Mouse (Mus musculus) bone marrow, adult 2 months (tissue): ENCODE data around the gene Hax1. TPM values are rescaled to one million over a fixed set of nuclear protein-coding genes. Genes with fewer than 3 reads are reported as not detected.

Source experiments
- H3K27ac ChIP-seq: fragments of 200-500 bp; 2 replicates; pipeline ENCODE4 v1.5.1; 2012; ENCODE audit warnings: low read depth, mild to moderate bottlenecking, control low read depth, inconsistent platforms, low read length; ENCODE audit not compliant: control insufficient read depth, poor library complexity, insufficient read depth
- H3K4me1 ChIP-seq: fragments of 200-500 bp; 2 replicates; pipeline ENCODE4 v1.6.1; 2011; ENCODE audit warnings: low read length; ENCODE audit not compliant: control insufficient read depth, insufficient read depth
- H3K4me3 ChIP-seq: fragments of 200-500 bp; replicated peaks from 2 replicates; pipeline ENCODE3; 2011; ENCODE audit warnings: mild to moderate bottlenecking, low read depth, low read length, control low read depth; ENCODE audit not compliant: control insufficient read depth
- CTCF ChIP-seq: fragments of 200-500 bp; IDR thresholded peaks from 2 replicates; pipeline ENCODE4 v1.5.1; 2011; ENCODE audit warnings: low read length, control low read depth; ENCODE audit not compliant: control insufficient read depth, insufficient read depth
- POLR2A ChIP-seq: fragments of 200-500 bp; IDR thresholded peaks from 2 replicates; pipeline ENCODE4 v1.6.1; 2011; ENCODE audit warnings: low read depth, mild to moderate bottlenecking, control low read depth, low read length, borderline replicate concordance; ENCODE audit not compliant: control insufficient read depth
- WGBS: fragments of 180-500 bp; shearing (Covaris S2); methylation state at CpG from one replicate; pipeline ENCODE4 v1.1.7; 2018; 5-methylcytosine and 5-hydroxymethylcytosine counted together
- polyA plus RNA-seq: library from polyadenylated mRNA; stranded (reverse); fragments of >200 nt; gene quantifications from 2 replicates; pipeline ENCODE4 v1.2.4, GENCODE M21; 2011; ENCODE audit warnings: low replicate concordance; ENCODE audit not compliant: missing spikeins, insufficient read depth, insufficient read length

The Hax1 gene
- polyA plus RNA-seq, 1 experiment = 70.1 TPM

DNA sequence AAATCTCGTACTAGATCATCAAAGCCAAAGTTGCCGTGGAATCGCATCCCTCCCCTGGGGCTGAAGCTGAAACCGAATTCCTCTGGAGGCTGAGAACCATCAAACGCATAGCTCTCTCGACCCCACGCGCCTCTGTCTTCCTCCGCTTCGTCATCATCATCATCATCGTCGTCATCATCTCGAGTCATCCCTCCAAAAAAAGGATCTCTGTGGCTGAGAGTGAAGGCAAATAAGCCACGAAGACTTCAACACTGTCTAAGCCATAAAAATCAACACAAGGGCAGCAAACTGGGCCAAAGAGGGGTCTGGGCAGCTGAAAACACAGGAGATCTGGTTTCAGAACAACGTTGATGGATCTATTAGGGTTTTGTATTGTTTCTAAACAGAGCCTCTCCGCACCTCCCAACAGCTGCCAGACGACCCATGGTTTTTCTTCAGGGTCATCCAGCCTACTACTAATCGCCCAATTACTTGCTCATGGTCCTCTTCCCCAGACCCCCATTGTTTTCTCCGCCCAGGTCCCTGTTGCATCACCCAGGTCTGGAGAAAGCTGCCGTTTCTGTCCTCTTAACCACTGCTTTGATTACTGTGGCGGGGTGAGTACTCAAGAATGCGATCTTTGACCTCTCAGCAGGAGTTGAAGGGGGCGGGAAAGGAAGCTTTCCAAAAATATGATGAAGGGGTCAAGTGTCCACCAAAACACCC lies 637 bp downstream of the Hax1 start:
- H3K4me1 ChIP-seq = no peaks in the 10 kb centered on the region
- WGBS = 18% methylated on average over 23 of the region's 23 CpGs
- peak overlapping the region; percentile 71 for H3K4me3 ChIP-seq
- H3K27ac ChIP-seq = no peak overlapping the region
- TF ChIP-seq POLR2A = no peak
- TF ChIP-seq CTCF = no peak

DNA sequence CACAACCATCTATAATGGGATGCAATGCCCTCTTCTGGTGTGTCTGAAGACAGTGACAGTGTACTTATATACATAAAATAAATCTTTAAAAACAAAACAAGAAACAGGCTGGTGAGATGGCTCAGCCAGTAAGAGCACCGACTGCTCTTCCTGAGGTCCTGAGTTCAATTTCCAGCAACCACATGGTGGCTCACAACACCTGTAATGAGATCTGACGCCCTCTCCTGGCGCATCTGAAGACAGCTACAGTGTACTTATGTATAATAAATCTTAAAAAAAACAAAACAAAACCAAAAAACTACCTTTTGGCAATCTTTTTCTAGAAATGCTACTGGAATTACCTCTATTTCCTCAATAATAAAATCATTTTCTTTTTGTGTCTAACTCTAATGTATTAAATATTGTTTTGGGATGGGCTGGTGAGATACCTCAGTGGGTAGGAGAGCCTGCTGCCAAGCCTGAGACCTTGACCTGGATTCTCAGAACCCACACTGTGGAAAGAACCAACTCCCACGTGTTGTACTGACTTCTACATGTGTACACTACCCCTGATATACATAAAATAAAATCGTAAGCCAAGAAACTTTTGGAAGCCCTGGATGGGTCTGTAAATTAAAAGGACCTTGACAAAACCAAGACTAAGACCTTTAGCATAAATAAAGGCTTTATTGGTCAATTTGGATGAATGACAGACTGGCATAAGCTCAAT lies 3.6 kb downstream of the Hax1 start:
- 84% methylated on average over 5 of the region's 5 CpGs for WGBS
- Histone ChIP-seq H3K4me3 (no peak overlapping the region), H3K4me1 (no peaks in the 10 kb centered on the region), H3K27ac (no peak overlapping the region)
- TF ChIP-seq POLR2A = no peak

- WGBS = 24% methylated on average over 4 of the region's 4 CpGs
- H3K4me3 ChIP-seq = no peak overlapping the region
- TF ChIP-seq CTCF = no peak
- TF ChIP-seq POLR2A = no peak
- H3K27ac ChIP-seq = no peak overlapping the region
- H3K4me1 ChIP-seq = no peaks in the 10 kb centered on the region; the same call in 1 of the 2 replicates
These were observed 10.8 kb downstream of the Hax1 start for GRCm38 (mm10) chr3:89987822-89988221.

DNA sequence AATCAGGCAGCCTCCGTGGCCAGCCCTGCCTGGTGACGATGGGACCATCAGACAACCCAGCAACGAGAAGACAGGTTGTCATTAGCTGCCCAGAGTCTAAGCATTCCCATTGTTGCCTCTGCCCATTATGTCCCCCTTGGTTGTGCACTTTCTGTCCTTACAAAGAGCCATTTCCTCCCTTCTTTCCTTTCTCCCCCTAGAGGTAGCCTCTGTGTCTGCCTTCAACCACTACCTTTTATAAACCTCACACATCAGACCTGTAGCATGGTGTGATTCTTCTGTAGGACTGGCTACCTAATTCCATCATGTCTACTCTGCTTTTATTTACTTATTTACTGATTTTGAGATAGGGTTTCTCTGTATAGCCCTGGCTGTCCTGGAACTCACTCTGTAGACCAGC lies 11.4 kb downstream of the Hax1 start:
- WGBS = 60% methylated on average over 3 of the region's 3 CpGs
- Histone ChIP-seq H3K4me3 (no peak overlapping the region), H3K4me1 (no peaks in the 10 kb centered on the region; the same call in 1 of the 2 replicates), H3K27ac (no peak overlapping the region)
- TF ChIP-seq CTCF (no peak), POLR2A (no peak)

DNA sequence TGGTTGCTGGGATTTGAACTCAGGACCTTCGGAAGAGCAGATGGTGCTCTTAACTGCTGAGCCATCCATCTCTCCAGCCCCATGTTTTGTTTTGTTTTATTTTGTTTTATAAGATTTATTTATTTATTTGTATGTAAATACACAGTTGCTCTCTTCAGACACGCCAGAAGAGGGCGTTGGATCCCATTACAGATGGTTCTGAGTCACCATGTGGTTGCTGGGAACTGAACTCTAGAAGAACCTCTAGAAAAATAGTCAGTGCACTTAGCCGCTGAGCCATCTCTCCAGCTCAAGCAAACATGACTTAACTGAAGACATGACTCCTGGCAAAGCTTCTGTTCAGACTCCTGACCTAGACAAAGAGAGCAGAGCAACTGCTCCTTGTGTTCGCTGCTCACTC lies 16.2 kb downstream of the Hax1 start:
- H3K27ac ChIP-seq = no peak overlapping the region
- H3K4me3 ChIP-seq = no peak overlapping the region
- 74% methylated on average over 5 of the region's 5 CpGs for WGBS
- H3K4me1 ChIP-seq = no peaks in the 10 kb centered on the region; the same call in 1 of the 2 replicates
- TF ChIP-seq POLR2A (no peak), CTCF (no peak)

DNA sequence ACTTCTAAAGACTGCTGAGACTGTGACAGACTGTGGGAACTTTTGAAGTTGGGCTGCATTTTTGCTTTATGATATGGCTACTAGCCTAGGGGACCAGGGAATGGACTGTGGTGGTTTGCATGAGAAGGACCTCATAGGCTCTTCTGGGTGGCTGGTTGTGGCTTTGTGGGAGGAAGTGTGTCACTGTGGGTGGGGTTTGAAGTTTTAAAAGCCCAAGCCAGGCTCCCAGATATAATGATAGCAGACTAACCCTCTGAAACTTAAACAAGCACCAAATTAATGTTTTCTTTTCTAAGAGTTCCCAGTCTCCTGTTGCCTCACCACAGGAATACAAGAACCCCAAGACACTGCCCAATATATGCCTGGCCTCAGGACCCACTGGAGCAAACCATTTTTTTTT lies 21.7 kb downstream of the Hax1 start:
- no peaks in the 10 kb centered on the region for H3K4me1 ChIP-seq
- H3K4me3 ChIP-seq = no peak overlapping the region
- no peak overlapping the region for H3K27ac ChIP-seq
- no peak for TF ChIP-seq POLR2A

GRCm38 (mm10) chr3:89968509-89968908 lies 30.1 kb downstream of the Hax1 start:
- no peak overlapping the region for H3K27ac ChIP-seq
- no peaks in the 10 kb centered on the region for H3K4me1 ChIP-seq
- no peak for TF ChIP-seq CTCF
- TF ChIP-seq POLR2A = no peak
- H3K4me3 ChIP-seq = no peak overlapping the region
- WGBS = 24% methylated on average over 7 of the region's 7 CpGs

- H3K4me3 ChIP-seq = no peak overlapping the region
- peaks cover under 1% of the 10 kb centered on the region; the same call in 1 of the 2 replicates for H3K4me1 ChIP-seq
- 65% methylated on average over 4 of the region's 4 CpGs for WGBS
- TF ChIP-seq CTCF (peak; percentile 32; the same call in 1 of the 2 replicates), POLR2A (no peak)
- no peak overlapping the region for H3K27ac ChIP-seq
These were observed 31.6 kb downstream of the Hax1 start for GRCm38 (mm10) chr3:89966946-89967345.

- 76% methylated on average over 5 of the region's 5 CpGs for WGBS
- no peak for TF ChIP-seq CTCF
- no peak for TF ChIP-seq POLR2A
- H3K4me1 ChIP-seq = peaks cover 1% of the 10 kb centered on the region; the same call in 1 of the 2 replicates
These were observed 32.6 kb downstream of the Hax1 start for GRCm38 (mm10) chr3:89965972-89966371.

More at GRCm38 (mm10) chr3:89965972-89966371, 32.6 kb downstream of the Hax1 start:
- Histone ChIP-seq H3K4me3 (no peak overlapping the region), H3K27ac (no peak overlapping the region)
